Mouse (Mus musculus) testis, adult 2 months (tissue): ENCODE results near the gene Gmppb. TPM values are rescaled to one million over a fixed set of nuclear protein-coding genes. Genes with fewer than 3 reads are reported as not detected.
A peak's percentile ranks its signal among the peaks of the same experiment; 100 is the strongest.

Source experiments
- H3K27ac ChIP-seq: fragments of 200-500 bp; 2 replicates; pipeline ENCODE4 v1.5.1; 2012; ENCODE audit warnings: low read depth, low read length; ENCODE audit not compliant: control insufficient read depth, insufficient read depth
- H3K27me3 ChIP-seq: fragments of 200-500 bp; 2 replicates; pipeline ENCODE4 v1.6.1; 2012; ENCODE audit warnings: mild to moderate bottlenecking, low read length, moderate library complexity; ENCODE audit not compliant: control insufficient read depth, insufficient read depth
- H3K36me3 ChIP-seq: fragments of 200-500 bp; 2 replicates; pipeline ENCODE4 v1.6.1; 2012; ENCODE audit warnings: mild to moderate bottlenecking, low read length; ENCODE audit not compliant: control insufficient read depth, insufficient read depth
- H3K4me1 ChIP-seq: fragments of 200-500 bp; 2 replicates; pipeline ENCODE4 v1.6.1; 2012; ENCODE audit warnings: low read length; ENCODE audit not compliant: control insufficient read depth, insufficient read depth
- H3K4me3 ChIP-seq: fragments of 200-500 bp; 2 replicates; pipeline ENCODE4 v1.5.1; 2012; ENCODE audit warnings: low read depth, mild to moderate bottlenecking, low read length, moderate library complexity, mixed read lengths; ENCODE audit not compliant: control insufficient read depth
- CTCF ChIP-seq: fragments of 200-500 bp; IDR thresholded peaks from 2 replicates; pipeline ENCODE4 v1.5.1; 2012; ENCODE audit warnings: low read depth, mild to moderate bottlenecking, inconsistent platforms, low read length, moderate library complexity; ENCODE audit not compliant: control insufficient read depth, insufficient read depth, insufficient replicate concordance
- POLR2A ChIP-seq: fragments of 200-500 bp; IDR thresholded peaks from 2 replicates; pipeline ENCODE4 v1.6.1; 2012; ENCODE audit warnings: low read depth, mild to moderate bottlenecking, inconsistent platforms, low read length, moderate library complexity; ENCODE audit not compliant: control insufficient read depth
- polyA plus RNA-seq: library from polyadenylated mRNA; depleted of rRNA; stranded (reverse); fragments of >200 nt; gene quantifications from 2 replicates; pipeline ENCODE4 v1.2.3, GENCODE M21; 2012

Gmppb gene
- polyA plus RNA-seq, 1 experiment, result 21.6 TPM

DNA sequence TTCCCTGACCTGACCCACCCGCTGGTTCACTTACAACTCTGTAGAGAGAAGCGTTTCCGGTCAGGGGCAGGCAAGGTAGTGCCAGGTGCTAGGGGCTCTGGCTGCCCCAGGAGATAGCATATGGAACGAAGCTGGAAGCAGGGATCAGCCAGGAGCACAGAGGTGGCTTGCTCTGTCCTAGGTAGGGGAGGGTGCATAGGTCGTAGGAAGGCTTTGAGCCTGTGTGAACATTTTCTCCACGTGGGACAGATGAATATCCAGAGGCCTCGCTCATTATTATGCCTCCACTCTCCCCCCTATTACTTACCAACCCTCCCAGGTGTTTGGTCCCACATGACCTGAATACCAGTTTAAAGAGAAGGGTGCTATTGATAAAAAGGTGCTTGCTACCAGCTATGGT is 3.4 kb downstream of the Gmppb start:
- Histone ChIP-seq H3K4me3 (no peak overlapping the region), H3K36me3 (no peaks in the 10 kb centered on the region; the same call in 1 of the 2 replicates), H3K4me1 (peaks cover 6% of the 10 kb centered on the region), H3K27ac (no peak overlapping the region), H3K27me3 (no peaks in the 10 kb centered on the region)
- TF ChIP-seq POLR2A (no peak), CTCF (no peak)

DNA sequence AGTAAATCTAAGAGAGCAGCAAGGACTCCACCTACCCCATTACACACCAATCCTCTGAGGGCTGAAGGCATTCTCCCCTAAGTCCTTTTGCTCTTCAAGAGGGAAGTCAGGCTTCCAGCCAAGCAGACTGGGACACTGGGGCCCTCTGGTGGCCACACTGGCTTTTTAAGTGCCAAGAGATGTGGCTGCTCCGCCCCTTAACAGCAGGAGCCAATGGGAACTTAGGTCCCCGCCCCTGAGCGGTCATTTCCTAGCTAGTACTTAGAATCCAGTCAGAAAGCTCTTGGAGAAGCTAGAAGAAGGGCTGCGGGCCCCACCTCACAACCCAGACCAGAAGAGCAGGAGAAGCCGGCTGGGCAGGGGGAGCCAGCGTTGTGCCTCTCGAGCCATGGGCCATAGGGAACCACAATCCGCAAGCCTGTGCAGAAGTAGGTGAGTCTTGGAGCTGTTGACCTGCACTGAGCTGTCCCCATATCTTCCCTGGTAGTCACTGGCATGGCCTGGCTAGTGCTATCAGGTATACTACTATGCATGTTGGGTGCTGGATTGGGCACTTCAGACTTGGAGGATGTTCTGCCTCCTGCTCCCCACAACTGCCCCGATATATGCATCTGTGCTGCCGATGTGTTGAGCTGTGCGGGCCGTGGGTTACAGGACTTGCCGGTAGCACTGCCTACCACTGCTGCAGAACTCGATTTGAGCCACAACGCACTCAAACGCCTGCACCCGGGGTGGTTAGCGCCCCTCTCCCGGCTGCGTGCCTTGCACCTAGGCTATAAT is 4.0 kb downstream of the Gmppb start, which contains the start of gene Amigo3:
Gene Amigo3, plus strand, starts transcription at position 275 of the 780 bp plus-strand sequence.
- peaks cover 6% of the 10 kb centered on the region for H3K4me1 ChIP-seq
- TF ChIP-seq POLR2A (no peak), CTCF (peak; percentile 64)
- no peak within 1 kb of the TSS for H3K27ac ChIP-seq
- H3K27me3 ChIP-seq, result no peaks in the 10 kb centered on the region
- H3K36me3 ChIP-seq, result no peaks in the 10 kb centered on the region; the same call in 1 of the 2 replicates
- H3K4me3 ChIP-seq, result no peak within 1 kb of the TSS

DNA sequence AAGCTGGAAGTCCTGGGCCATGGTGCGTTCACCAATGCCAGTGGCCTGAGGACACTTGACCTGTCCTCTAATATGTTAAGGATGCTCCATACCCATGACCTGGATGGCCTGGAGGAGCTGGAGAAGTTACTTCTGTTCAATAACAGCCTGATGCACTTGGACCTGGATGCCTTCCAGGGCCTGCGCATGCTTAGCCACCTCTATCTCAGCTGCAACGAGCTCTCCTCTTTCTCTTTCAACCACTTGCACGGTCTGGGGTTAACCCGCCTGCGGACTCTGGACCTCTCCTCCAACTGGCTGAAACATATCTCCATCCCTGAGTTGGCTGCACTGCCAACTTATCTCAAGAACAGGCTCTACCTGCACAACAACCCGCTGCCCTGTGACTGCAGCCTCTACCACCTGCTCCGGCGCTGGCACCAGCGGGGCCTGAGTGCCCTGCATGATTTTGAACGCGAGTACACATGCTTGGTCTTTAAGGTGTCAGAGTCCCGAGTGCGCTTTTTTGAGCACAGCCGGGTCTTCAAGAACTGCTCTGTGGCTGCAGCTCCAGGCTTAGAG is 4.7 kb downstream of the Gmppb start:
- Histone ChIP-seq H3K36me3 (no peaks in the 10 kb centered on the region; the same call in 1 of the 2 replicates), H3K27me3 (no peaks in the 10 kb centered on the region), H3K27ac (no peak overlapping the region), H3K4me1 (peaks cover 6% of the 10 kb centered on the region), H3K4me3 (no peak overlapping the region)
- TF ChIP-seq POLR2A (no peak), CTCF (no peak)

DNA sequence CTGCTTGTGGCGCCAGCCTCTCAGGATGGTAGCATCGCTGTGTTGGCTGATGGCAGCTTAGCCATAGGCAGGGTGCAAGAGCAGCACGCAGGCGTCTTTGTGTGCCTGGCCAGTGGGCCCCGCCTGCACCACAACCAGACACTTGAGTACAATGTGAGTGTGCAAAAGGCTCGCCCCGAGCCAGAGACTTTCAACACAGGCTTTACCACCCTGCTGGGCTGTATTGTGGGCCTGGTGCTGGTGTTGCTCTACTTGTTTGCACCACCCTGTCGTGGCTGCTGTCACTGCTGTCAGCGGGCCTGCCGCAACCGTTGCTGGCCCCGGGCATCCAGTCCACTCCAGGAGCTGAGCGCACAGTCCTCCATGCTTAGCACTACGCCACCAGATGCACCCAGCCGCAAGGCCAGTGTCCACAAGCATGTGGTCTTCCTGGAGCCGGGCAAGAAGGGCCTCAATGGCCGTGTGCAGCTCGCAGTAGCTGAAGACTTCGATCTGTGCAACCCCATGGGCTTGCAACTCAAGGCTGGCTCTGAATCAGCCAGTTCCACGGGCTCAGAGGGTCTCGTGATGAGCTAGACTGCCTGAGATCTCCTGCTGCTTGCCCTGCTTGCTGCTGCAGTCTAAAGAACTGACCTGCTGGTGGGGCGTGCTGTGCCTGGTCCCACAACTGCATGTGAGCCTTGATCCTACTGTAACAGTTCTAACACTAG is 5.4 kb downstream of the Gmppb start:
- H3K36me3 ChIP-seq, result no peaks in the 10 kb centered on the region; the same call in 1 of the 2 replicates

GRCm38 (mm10) chr9:108055061-108055460 is 6.0 kb downstream of the Gmppb start:
- no peak overlapping the region for H3K27ac ChIP-seq
- no peaks in the 10 kb centered on the region for H3K27me3 ChIP-seq

More for the DNA sequence above, 5.4 kb downstream of the Gmppb start:
- no peaks in the 10 kb centered on the region for H3K27me3 ChIP-seq
- no peak overlapping the region for H3K27ac ChIP-seq
- no peak for TF ChIP-seq POLR2A
- no peak for TF ChIP-seq CTCF
- H3K4me1 ChIP-seq, result peaks cover 5% of the 10 kb centered on the region
- H3K4me3 ChIP-seq, result no peak overlapping the region

GRCm38 (mm10) chr9:108055661-108056237 is 6.7 kb downstream of the Gmppb start:
- Histone ChIP-seq H3K36me3 (no peaks in the 10 kb centered on the region; the same call in 1 of the 2 replicates), H3K4me1 (peaks cover 3% of the 10 kb centered on the region), H3K27ac (no peak overlapping the region), H3K27me3 (no peaks in the 10 kb centered on the region), H3K4me3 (no peak overlapping the region)
- no peak for TF ChIP-seq CTCF
- TF ChIP-seq POLR2A, result no peak

More at GRCm38 (mm10) chr9:108055061-108055460, 6.0 kb downstream of the Gmppb start:
- Histone ChIP-seq H3K4me3 (no peak overlapping the region), H3K4me1 (peaks cover 3% of the 10 kb centered on the region), H3K36me3 (no peaks in the 10 kb centered on the region; the same call in 1 of the 2 replicates)
- TF ChIP-seq POLR2A (no peak), CTCF (no peak)
